Comparison of ENCODE assay signal across 9 mouse cellular contexts in genomic region chr1:120594603-120595002, GRCm38 (mm10). TPM values are rescaled to one million over a fixed set of nuclear protein-coding genes. Genes with fewer than 3 reads are reported as not detected.
DNase-seq lines count a peak whose midpoint lies in the region; ATAC-seq and TF ChIP-seq lines count a peak whose summit lies in the region.
"Had no signal": no experiment of that assay in that cellular context is flagged by ENCODE, and none has a peak within 500 bp of the region (broad histone marks: within the 10 kb centered on the region; RNA-seq: fewer than 3 reads in every experiment).

No protein-coding gene starts in this region.

- DNase-seq in adrenal gland, postnatal 25 days, result peak; percentile 29
- no peak for DNase-seq in adrenal gland, postnatal 4 days (ENCODE audit: low spot score in 2 of 2)
- DNase-seq in left cerebral cortex, adult 2 months (ENCODE audit: extremely low spot score in 1 of 2, low spot score in 2 of 2), result no peak
- DNase-seq in left cerebral cortex, adult 8-10 months (ENCODE audit: low spot score in 2 of 2), result no peak
- DNase-seq in embryo, embryonic 10.5 days (ENCODE audit: low spot score), result peak; percentile 83
- DNase-seq in midbrain, embryonic 14.5 days, result peak; percentile 85
- no peak for DNase-seq in thymus, postnatal 25 days
- DNase-seq: heart, postnatal 36 days had no signal

- no peak; the same call in 1 of the 2 replicates for ATAC-seq in midbrain, embryonic 14.5 days (ENCODE audit: low FRiP score, low TSS enrichment)
- no peak for ATAC-seq in erythroblast, adult 5-6 weeks (replicated peaks; ENCODE audit: low FRiP score, poor library complexity, severe bottlenecking)

- peak; percentile 70 for TF ChIP-seq CTCF in left cerebral cortex, adult 2 months (IDR thresholded peaks at IDR 0.05)

- peaks cover 84% of the 10 kb centered on the region for H3K27me3 ChIP-seq in midbrain, embryonic 14.5 days (ENCODE audit: control insufficient read depth, insufficient read depth, low read length)

- H3K9ac ChIP-seq in midbrain, embryonic 14.5 days (replicated peaks; ENCODE audit: low read length), result no peak overlapping the region; the same call in 1 of the 2 replicates

- WGBS in midbrain, embryonic 14.5 days, result 1% methylated on average over 8 of the region's 8 CpGs

- H3K4me1 ChIP-seq in midbrain, embryonic 14.5 days (ENCODE audit: control insufficient read depth, insufficient read depth, low read length), result no peaks in the 10 kb centered on the region

- intact Hi-C loops in left cerebral cortex, adult 2 months (cut with DNase I), result loop anchor here (1.0 to 5.0 kb wide), 2 partner anchors 458 to 586 kb away; no protein-coding TSS in a partner anchor

- H3K4me2 ChIP-seq in midbrain, embryonic 14.5 days (ENCODE audit: low read length), result peak overlapping the region; percentile 75; the same call in 1 of the 2 replicates

- H3K36me3 ChIP-seq in midbrain, embryonic 14.5 days (ENCODE audit: control insufficient read depth, insufficient read depth, low read length), result no peaks in the 10 kb centered on the region

- no peak overlapping the region for H3K27ac ChIP-seq in left cerebral cortex, adult 2 months
- no peak overlapping the region for H3K27ac ChIP-seq in midbrain, embryonic 14.5 days (replicated peaks; ENCODE audit: low read depth, low read length)

- H3K9me3 ChIP-seq in midbrain, embryonic 14.5 days (ENCODE audit: control insufficient read depth, low read length), result no peaks in the 10 kb centered on the region

- H3K4me3 ChIP-seq in left cerebral cortex, adult 2 months, result no peak overlapping the region
- H3K4me3 ChIP-seq in midbrain, embryonic 14.5 days (replicated peaks; ENCODE audit: low read depth, low read length), result no peak overlapping the region

RNA-seq across cellular contexts. Expression of gene En1, which starts 7.6 kb away (rescaled TPM):
- not detected in 2 replicates for total RNA-seq in adrenal gland, postnatal 25 days (2021)
- total RNA-seq in adrenal gland, postnatal 4 days (2021), result under 1 TPM; 0.25 to 0.59 TPM
- total RNA-seq in left cerebral cortex, adult 2 months (2021), result not detected
- total RNA-seq in left cerebral cortex, adult 8-10 months (2022), result not detected
- polyA plus RNA-seq in midbrain, embryonic 14.5 days (2014; fragmentation: Nextera tagmentation; extraction: Ambion mirVana), result 16.8 and 18.3 TPM in 2 replicates
- total RNA-seq in erythroblast, adult 5-6 weeks (2015; ENCODE audit: low replicate concordance), result not detected in 2 replicates
- not detected in 2 replicates for total RNA-seq in erythroblast, adult 5-6 weeks (2017; ENCODE audit: low replicate concordance)
- total RNA-seq: heart, postnatal 36 days had no signal

Comparison
In these comparisons a context has a peak if more than half of its experiments do, and no peak if none do; other contexts are left out.
1. DNase-seq: peak in adrenal gland, postnatal 25 days (single experiment), embryo, embryonic 10.5 days (single experiment) and midbrain, embryonic 14.5 days (single experiment); none in adrenal gland, postnatal 4 days (0 of 2), left cerebral cortex, adult 2 months (0 of 2), left cerebral cortex, adult 8-10 months (0 of 2) and thymus, postnatal 25 days (single experiment).